Mouse (Mus musculus) adrenal gland, postnatal 25 days (tissue): Measurements from ENCODE around the gene Tppp2. TPM values are rescaled to one million over a fixed set of nuclear protein-coding genes. Genes with fewer than 3 reads are reported as not detected.

ENCODE experiments used
- DNase-seq: peaks from one replicate; pipeline ENCODE4 v3.0.0; 2021; ENCODE audit warnings: mixed read lengths
- total RNA-seq: library from RNA; stranded (reverse); gene quantifications from 2 replicates; pipeline ENCODE4 v1.2.3, GENCODE M21; 2021

Gene Tppp2
- total RNA-seq, 1 experiment from 2014 or later: not detected

GRCm38 (mm10) chr14:51960316-51960715 is 42.1 kb downstream of the Tppp2 start:
- DNase-seq: no peak

GRCm38 (mm10) chr14:51967400-51967799 is 49.2 kb downstream of the Tppp2 start:
- no peak for DNase-seq

Other genes starting within 250 kb of the Tppp2 start
- not detected in 2 replicates for gene Gm17079, start 223.0 kb upstream of the Tppp2 start, total RNA-seq
- gene Gm5800, start 201.2 kb upstream of the Tppp2 start, total RNA-seq: not detected in 2 replicates
- gene Ang4, start 144.8 kb upstream of the Tppp2 start, total RNA-seq: not detected in 2 replicates
- gene AY358078, start 118.4 kb upstream of the Tppp2 start, total RNA-seq: not detected in 2 replicates
- not detected in 2 replicates for gene Ear6, start 64.7 kb upstream of the Tppp2 start, total RNA-seq
- 32.1 and 42.2 TPM in 2 replicates for gene Mettl17, start 33.6 kb upstream of the Tppp2 start, total RNA-seq
- 0.61 and 1.2 TPM in 2 replicates for gene Slc39a2, start 25.5 kb upstream of the Tppp2 start, total RNA-seq
- gene Ndrg2, start 4.3 kb upstream of the Tppp2 start, total RNA-seq: 226 and 243 TPM in 2 replicates
- not detected in 2 replicates for gene Rnase13, start 4.3 kb downstream of the Tppp2 start, total RNA-seq
- 55.7 and 59.3 TPM in 2 replicates for gene Arhgef40, start 66.3 kb downstream of the Tppp2 start, total RNA-seq
- 0.97 and 1.8 TPM in 2 replicates for gene Tmem253, start 97.2 kb downstream of the Tppp2 start, total RNA-seq
- 58.4 and 63.3 TPM in 2 replicates for gene Zfp219, start 102.3 kb downstream of the Tppp2 start, total RNA-seq
- not detected in 2 replicates for gene Olfr221, start 124.0 kb downstream of the Tppp2 start, total RNA-seq
- gene Hnrnpc, start 185.6 kb downstream of the Tppp2 start, total RNA-seq: 235 and 281 TPM in 2 replicates
- gene Rpgrip1, start 192.3 kb downstream of the Tppp2 start, total RNA-seq: 0.38 and 0.73 TPM in 2 replicates